Mouse (Mus musculus): Measurements from ENCODE around the gene Gm11146. TPM values are rescaled to one million over a fixed set of nuclear protein-coding genes. Genes with fewer than 3 reads are reported as not detected.

The Gm11146 gene
- polyA plus RNA-seq, 1 experiment = not detected

GRCm38 (mm10) chr16:77592986-77593385 lies 8.9 kb downstream of the Gm11146 start:
- H3K36me3 ChIP-seq (ENCODE audit: control insufficient read depth, insufficient read depth) = no peaks in the 10 kb centered on the region
- TF ChIP-seq MAX (IDR thresholded peaks at IDR 0.05) (no peak), CEBPB (IDR thresholded peaks at IDR 0.05; ENCODE audit: low read depth) (no peak), FOSL1 (IDR thresholded peaks at IDR 0.05; ENCODE audit: insufficient read depth, low read length, poor library complexity, severe bottlenecking) (no peak), MYOG (IDR thresholded peaks at IDR 0.05; ENCODE audit: control insufficient read depth, extremely low read depth, insufficient read length) (no peak), USF1 (IDR thresholded peaks at IDR 0.05; ENCODE audit: low read depth) (no peak), MYOD1 (IDR thresholded peaks at IDR 0.05; ENCODE audit: control insufficient read depth, insufficient read length, low read depth) (no peak), CTCF (IDR thresholded peaks at IDR 0.05; ENCODE audit: control insufficient read depth, insufficient read depth, insufficient read length) (no peak)
- no peaks in the 10 kb centered on the region for H3K27me3 ChIP-seq (ENCODE audit: control insufficient read depth, insufficient read depth, insufficient read length)
- H3K4me3 ChIP-seq (ENCODE audit: insufficient read depth, poor library complexity, severe bottlenecking) = no peak overlapping the region
- no peaks in the 10 kb centered on the region for H3K79me2 ChIP-seq (ENCODE audit: control insufficient read depth, insufficient read depth)
- peaks cover 5% of the 10 kb centered on the region for H3K79me3 ChIP-seq (ENCODE audit: low read depth)
- H3ac ChIP-seq (ENCODE audit: control insufficient read depth, insufficient read length, low read depth) = no peak overlapping the region

DNA sequence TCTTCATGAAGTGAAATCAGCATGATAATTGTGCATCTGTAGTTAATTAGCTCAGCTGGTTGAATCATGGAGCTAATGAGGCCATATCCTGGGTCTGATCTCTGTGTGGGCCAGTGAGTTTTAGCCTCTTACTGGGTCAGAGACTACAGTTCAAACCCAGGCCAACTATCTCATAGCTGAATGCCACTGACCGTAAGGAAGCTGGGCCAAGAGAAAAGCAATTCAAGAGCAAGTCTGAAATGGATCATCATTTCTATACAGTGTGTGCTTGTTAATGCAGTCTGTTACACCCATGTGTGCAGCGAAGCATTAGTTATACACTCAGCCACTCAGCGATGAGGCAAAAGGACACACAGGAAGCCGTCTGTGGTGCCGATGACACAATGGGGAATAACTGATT lies 28.9 kb downstream of the Gm11146 start:
- TF ChIP-seq FOSL1 (IDR thresholded peaks at IDR 0.05; ENCODE audit: insufficient read depth, low read length, poor library complexity, severe bottlenecking) (no peak), MYOG (IDR thresholded peaks at IDR 0.05; ENCODE audit: control insufficient read depth, extremely low read depth, insufficient read length) (no peak), MYOD1 (IDR thresholded peaks at IDR 0.05; ENCODE audit: control insufficient read depth, insufficient read length, low read depth) (no peak), CTCF (IDR thresholded peaks at IDR 0.05; ENCODE audit: control insufficient read depth, insufficient read depth, insufficient read length) (no peak), USF1 (IDR thresholded peaks at IDR 0.05; ENCODE audit: low read depth) (no peak), CEBPB (IDR thresholded peaks at IDR 0.05; ENCODE audit: low read depth) (no peak), MAX (IDR thresholded peaks at IDR 0.05) (no peak)

GRCm38 (mm10) chr16:77569457-77569856 lies 32.4 kb downstream of the Gm11146 start:
- TF ChIP-seq CEBPB (IDR thresholded peaks at IDR 0.05; ENCODE audit: low read depth) (no peak), FOSL1 (IDR thresholded peaks at IDR 0.05; ENCODE audit: insufficient read depth, low read length, poor library complexity, severe bottlenecking) (no peak), USF1 (IDR thresholded peaks at IDR 0.05; ENCODE audit: low read depth) (no peak), CTCF (IDR thresholded peaks at IDR 0.05; ENCODE audit: control insufficient read depth, insufficient read depth, insufficient read length) (no peak), MYOD1 (IDR thresholded peaks at IDR 0.05; ENCODE audit: control insufficient read depth, insufficient read length, low read depth) (no peak), MYOG (IDR thresholded peaks at IDR 0.05; ENCODE audit: control insufficient read depth, extremely low read depth, insufficient read length) (no peak), MAX (IDR thresholded peaks at IDR 0.05) (no peak)
- no peaks in the 10 kb centered on the region for H3K27me3 ChIP-seq (ENCODE audit: control insufficient read depth, insufficient read depth, insufficient read length)

More for the DNA sequence above, 28.9 kb downstream of the Gm11146 start:
- H3ac ChIP-seq (ENCODE audit: control insufficient read depth, insufficient read length, low read depth) = no peak overlapping the region
- H3K36me3 ChIP-seq (ENCODE audit: control insufficient read depth, insufficient read depth) = no peaks in the 10 kb centered on the region
- H3K79me3 ChIP-seq (ENCODE audit: low read depth) = no peaks in the 10 kb centered on the region
- H3K4me3 ChIP-seq (ENCODE audit: insufficient read depth, poor library complexity, severe bottlenecking) = no peak overlapping the region
- no peaks in the 10 kb centered on the region for H3K79me2 ChIP-seq (ENCODE audit: control insufficient read depth, insufficient read depth)
- H3K27me3 ChIP-seq (ENCODE audit: control insufficient read depth, insufficient read depth, insufficient read length) = no peaks in the 10 kb centered on the region

DNA sequence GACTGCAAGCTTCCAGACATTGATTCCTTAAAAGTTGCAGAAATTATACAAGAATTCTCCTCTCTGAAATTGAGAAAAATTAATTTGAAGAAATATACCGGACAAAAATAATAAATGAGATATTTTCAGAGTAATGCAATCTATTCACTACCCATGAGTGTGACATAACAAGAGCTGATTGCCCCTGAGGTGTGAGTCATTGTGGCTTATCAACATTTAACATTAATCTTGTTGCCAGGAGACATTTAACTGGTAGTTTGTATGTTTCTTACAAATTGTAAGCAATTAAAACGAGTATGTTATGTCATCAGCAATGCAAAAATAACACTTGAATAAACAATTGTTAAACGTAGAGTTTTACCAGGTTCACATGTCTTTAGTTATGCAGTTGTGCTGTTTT lies 33.5 kb downstream of the Gm11146 start:
- Histone ChIP-seq H3K79me2 (ENCODE audit: control insufficient read depth, insufficient read depth) (no peaks in the 10 kb centered on the region), H3K27me3 (ENCODE audit: control insufficient read depth, insufficient read depth, insufficient read length) (no peaks in the 10 kb centered on the region), H3K4me3 (ENCODE audit: insufficient read depth, poor library complexity, severe bottlenecking) (no peak overlapping the region), H3K36me3 (ENCODE audit: control insufficient read depth, insufficient read depth) (no peaks in the 10 kb centered on the region), H3ac (ENCODE audit: control insufficient read depth, insufficient read length, low read depth) (no peak overlapping the region), H3K79me3 (ENCODE audit: low read depth) (no peaks in the 10 kb centered on the region)
- no peak for TF ChIP-seq MYOD1 (IDR thresholded peaks at IDR 0.05; ENCODE audit: control insufficient read depth, insufficient read length, low read depth)
- no peak for TF ChIP-seq MYOG (IDR thresholded peaks at IDR 0.05; ENCODE audit: control insufficient read depth, extremely low read depth, insufficient read length)
- no peak for TF ChIP-seq CEBPB (IDR thresholded peaks at IDR 0.05; ENCODE audit: low read depth)
- TF ChIP-seq USF1 (IDR thresholded peaks at IDR 0.05; ENCODE audit: low read depth) = no peak
- no peak for TF ChIP-seq MAX (IDR thresholded peaks at IDR 0.05)
- no peak for TF ChIP-seq CTCF (IDR thresholded peaks at IDR 0.05; ENCODE audit: control insufficient read depth, insufficient read depth, insufficient read length)
- no peak for TF ChIP-seq FOSL1 (IDR thresholded peaks at IDR 0.05; ENCODE audit: insufficient read depth, low read length, poor library complexity, severe bottlenecking)

More at GRCm38 (mm10) chr16:77569457-77569856, 32.4 kb downstream of the Gm11146 start:
- no peaks in the 10 kb centered on the region for H3K79me2 ChIP-seq (ENCODE audit: control insufficient read depth, insufficient read depth)
- H3K4me3 ChIP-seq (ENCODE audit: insufficient read depth, poor library complexity, severe bottlenecking) = no peak overlapping the region
- no peaks in the 10 kb centered on the region for H3K79me3 ChIP-seq (ENCODE audit: low read depth)
- no peaks in the 10 kb centered on the region for H3K36me3 ChIP-seq (ENCODE audit: control insufficient read depth, insufficient read depth)
- no peak overlapping the region for H3ac ChIP-seq (ENCODE audit: control insufficient read depth, insufficient read length, low read depth)

- H3K79me3 ChIP-seq (ENCODE audit: low read depth) = no peaks in the 10 kb centered on the region
- no peak overlapping the region for H3ac ChIP-seq (ENCODE audit: control insufficient read depth, insufficient read length, low read depth)
- TF ChIP-seq USF1 (IDR thresholded peaks at IDR 0.05; ENCODE audit: low read depth) (no peak), MAX (IDR thresholded peaks at IDR 0.05) (no peak), CEBPB (IDR thresholded peaks at IDR 0.05; ENCODE audit: low read depth) (no peak), MYOD1 (IDR thresholded peaks at IDR 0.05; ENCODE audit: control insufficient read depth, insufficient read length, low read depth) (no peak), FOSL1 (IDR thresholded peaks at IDR 0.05; ENCODE audit: insufficient read depth, low read length, poor library complexity, severe bottlenecking) (no peak), MYOG (IDR thresholded peaks at IDR 0.05; ENCODE audit: control insufficient read depth, extremely low read depth, insufficient read length) (no peak), CTCF (IDR thresholded peaks at IDR 0.05; ENCODE audit: control insufficient read depth, insufficient read depth, insufficient read length) (no peak)
- H3K36me3 ChIP-seq (ENCODE audit: control insufficient read depth, insufficient read depth) = no peaks in the 10 kb centered on the region
- no peaks in the 10 kb centered on the region for H3K79me2 ChIP-seq (ENCODE audit: control insufficient read depth, insufficient read depth)
- no peaks in the 10 kb centered on the region for H3K27me3 ChIP-seq (ENCODE audit: control insufficient read depth, insufficient read depth, insufficient read length)
- no peak overlapping the region for H3K4me3 ChIP-seq (ENCODE audit: insufficient read depth, poor library complexity, severe bottlenecking)
Measured at GRCm38 (mm10) chr16:77562852-77563251, 39.0 kb downstream of the Gm11146 start.
